Mouse (Mus musculus) layer of hippocampus, adult 8-10 months (tissue): ENCODE results near the gene Olfr1308. TPM values are rescaled to one million over a fixed set of nuclear protein-coding genes. Genes with fewer than 3 reads are reported as not detected.

Experiments
- DNase-seq, 2 experiments: peaks; one replicate each; pipeline ENCODE4 v3.0.0; 2022; ENCODE audit warnings: low spot score in 2 of 2
- total RNA-seq, 4 experiments: library from RNA; stranded (reverse); gene quantifications; 2 replicates each; pipeline ENCODE4 v1.2.4; 2022

Olfr1308 gene
- total RNA-seq = not detected

GRCm38 (mm10) chr2:111964844-111965243 lies at the start of gene Olfr1308:
Gene Olfr1308, minus strand, starts transcription at chr2:111964944.
- DNase-seq = no peak

- no peak for DNase-seq
Observed at GRCm38 (mm10) chr2:112012608-112013007, 47.9 kb upstream of the Olfr1308 start, which contains the start of gene Olfr1310. Gene Olfr1310, minus strand, starts transcription at chr2:112012708.

GRCm38 (mm10) chr2:111990181-111990580 lies 25.4 kb upstream of the Olfr1308 start, which contains the start of gene Olfr1309:
Gene Olfr1309, minus strand, starts transcription at chr2:111990281.
- no peak for DNase-seq

- no peak for DNase-seq
Observed at GRCm38 (mm10) chr2:111949340-111949739, 15.4 kb downstream of the Olfr1308 start, which contains the start of gene Olfr1307. Gene Olfr1307, minus strand, starts transcription at chr2:111949440.

GRCm38 (mm10) chr2:111916171-111916570 lies 48.6 kb downstream of the Olfr1308 start, which contains the start of gene Olfr1306:
Gene Olfr1306, minus strand, starts transcription at chr2:111916271.
- no peak for DNase-seq

Other genes with a start within 250 kb of the Olfr1308 start
- gene Olfr1301, start 213.9 kb downstream of the Olfr1308 start, total RNA-seq = not detected
- gene Olfr1302, start 187.5 kb downstream of the Olfr1308 start, total RNA-seq = not detected
- not detected for gene Olfr1303, start 144.6 kb downstream of the Olfr1308 start, total RNA-seq
- not detected for gene Olfr1305, start 87.8 kb downstream of the Olfr1308 start, total RNA-seq
- gene Olfr1306, start 48.7 kb downstream of the Olfr1308 start, total RNA-seq = not detected
- gene Olfr1307, start 15.5 kb downstream of the Olfr1308 start, total RNA-seq = under 1 TPM; 0.02 to 0.05 (median 0.04) TPM
- gene Olfr1309, start 25.3 kb upstream of the Olfr1308 start, total RNA-seq = not detected
- gene Olfr1310, start 47.8 kb upstream of the Olfr1308 start, total RNA-seq = not detected
- not detected for gene Olfr1311, start 59.5 kb upstream of the Olfr1308 start, total RNA-seq
- not detected for gene Olfr1312, start 85.3 kb upstream of the Olfr1308 start, total RNA-seq
- gene Olfr1313, start 112.9 kb upstream of the Olfr1308 start, total RNA-seq = not detected
- not detected for gene Olfr1314, start 131.8 kb upstream of the Olfr1308 start, total RNA-seq
- not detected for gene Olfr1315-ps1, start 150.5 kb upstream of the Olfr1308 start, total RNA-seq
- not detected for gene Olfr1316, start 170.0 kb upstream of the Olfr1308 start, total RNA-seq
- not detected for gene Olfr1317, start 175.4 kb upstream of the Olfr1308 start, total RNA-seq
- gene Olfr1318, start 189.3 kb upstream of the Olfr1308 start, total RNA-seq = not detected